Mouse (Mus musculus): ENCODE results near the gene Gm20604.

The Gm20604 gene

GRCm38 (mm10) chr12:102742056-102742455 is 16.4 kb downstream of the Gm20604 start:
- no peak for DNase-seq

GRCm38 (mm10) chr12:102740285-102740684 is 18.2 kb downstream of the Gm20604 start:
- DNase-seq, result no peak

GRCm38 (mm10) chr12:102739096-102739495 is 19.4 kb downstream of the Gm20604 start:
- no peak for DNase-seq

GRCm38 (mm10) chr12:102733381-102733780 is 25.1 kb downstream of the Gm20604 start:
- DNase-seq, result peak; percentile 43 to 70

GRCm38 (mm10) chr12:102730798-102731619 is 27.5 kb downstream of the Gm20604 start:
- DNase-seq, result peak in 1 of 2 experiments; percentile 35

- peak; percentile 78 to 81 for DNase-seq
Observed at GRCm38 (mm10) chr12:102729855-102730797, 28.3 kb downstream of the Gm20604 start.

- DNase-seq, result no peak
Observed at GRCm38 (mm10) chr12:102725761-102726175, 32.7 kb downstream of the Gm20604 start.

GRCm38 (mm10) chr12:102725146-102725545 is 33.3 kb downstream of the Gm20604 start:
- no peak for DNase-seq

- DNase-seq, result no peak
Observed at GRCm38 (mm10) chr12:102723861-102724260, 34.6 kb downstream of the Gm20604 start.

GRCm38 (mm10) chr12:102722966-102723365 is 35.5 kb downstream of the Gm20604 start:
- no peak for DNase-seq

- no peak for DNase-seq
Observed at GRCm38 (mm10) chr12:102722451-102722850, 36.0 kb downstream of the Gm20604 start.

- DNase-seq, result peak in 1 of 2 experiments; percentile 21
Observed at GRCm38 (mm10) chr12:102719552-102720315, 38.7 kb downstream of the Gm20604 start.

- DNase-seq, result no peak
Observed at GRCm38 (mm10) chr12:102714654-102715395, 43.6 kb downstream of the Gm20604 start.

GRCm38 (mm10) chr12:102714116-102714515 is 44.4 kb downstream of the Gm20604 start:
- no peak for DNase-seq

- DNase-seq, result no peak
Observed at GRCm38 (mm10) chr12:102713153-102713865, 45.2 kb downstream of the Gm20604 start.

- no peak for DNase-seq
Observed at GRCm38 (mm10) chr12:102710851-102711375, 47.6 kb downstream of the Gm20604 start.

- DNase-seq, result no peak
Observed at GRCm38 (mm10) chr12:102709896-102710295, 48.6 kb downstream of the Gm20604 start.

GRCm38 (mm10) chr12:102708220-102708619 is 50.3 kb downstream of the Gm20604 start:
- DNase-seq, result no peak

- DNase-seq, result no peak
Observed at GRCm38 (mm10) chr12:102706833-102707463, 51.5 kb downstream of the Gm20604 start.

GRCm38 (mm10) chr12:102705906-102706640 is 52.4 kb downstream of the Gm20604 start:
- DNase-seq, result no peak
